Mouse (Mus musculus) kidney, adult 2 months (tissue): ENCODE results near the gene Ankra2.

ENCODE experiments used
- CTCF ChIP-seq: fragments of 200-500 bp; conservative IDR thresholded peaks from 2 replicates; pipeline ENCODE4 v1.5.1; 2011; ENCODE audit warnings: low read depth, mild to moderate bottlenecking, control low read depth, low read length, moderate library complexity, mixed read lengths; ENCODE audit not compliant: insufficient read depth, insufficient read length
- POLR2A ChIP-seq: fragments of 200-500 bp; IDR thresholded peaks from one replicate; pipeline ENCODE4 v1.6.1; 2011; ENCODE audit warnings: low read depth, low read length, control low read depth

DNA sequence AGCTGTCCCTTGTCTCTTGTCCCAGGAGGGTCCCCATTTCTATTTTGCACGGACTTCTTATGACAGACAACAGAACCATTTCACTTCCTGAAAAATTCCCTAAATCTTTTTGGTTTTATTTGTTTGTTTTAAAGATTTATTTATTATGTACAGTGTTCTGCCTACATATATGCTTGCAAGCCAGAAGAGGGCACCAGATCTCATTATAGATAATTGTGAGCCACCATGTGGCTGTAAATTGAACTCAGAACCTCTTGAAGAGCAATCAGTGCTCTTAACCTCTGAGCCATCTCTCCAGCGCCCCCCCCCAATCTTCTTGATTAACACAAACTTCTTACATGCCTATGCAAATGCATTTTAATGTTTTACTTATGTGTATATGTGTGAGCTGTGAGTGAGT is 27.8 kb downstream of the Ankra2 start:
- TF ChIP-seq CTCF (no peak), POLR2A (no peak)
